Mouse (Mus musculus) brain, embryonic 14.5 days (tissue): ENCODE data around the gene Atrip.

Experiments used
- CTCF ChIP-seq: fragments of 200-500 bp; IDR thresholded peaks from 2 replicates; pipeline ENCODE4 v1.5.1; 2012; ENCODE audit warnings: inconsistent platforms, mild to moderate bottlenecking, moderate library complexity, borderline replicate concordance; ENCODE audit not compliant: insufficient read depth, insufficient read length; ENCODE audit errors: extremely low read depth
- POLR2A ChIP-seq: fragments of 200-500 bp; IDR thresholded peaks from 2 replicates; pipeline ENCODE4 v1.6.1; 2012; ENCODE audit warnings: mild to moderate bottlenecking, inconsistent platforms, borderline replicate concordance; ENCODE audit not compliant: poor library complexity, insufficient read depth, insufficient read length, severe bottlenecking; ENCODE audit errors: extremely low read depth

DNA sequence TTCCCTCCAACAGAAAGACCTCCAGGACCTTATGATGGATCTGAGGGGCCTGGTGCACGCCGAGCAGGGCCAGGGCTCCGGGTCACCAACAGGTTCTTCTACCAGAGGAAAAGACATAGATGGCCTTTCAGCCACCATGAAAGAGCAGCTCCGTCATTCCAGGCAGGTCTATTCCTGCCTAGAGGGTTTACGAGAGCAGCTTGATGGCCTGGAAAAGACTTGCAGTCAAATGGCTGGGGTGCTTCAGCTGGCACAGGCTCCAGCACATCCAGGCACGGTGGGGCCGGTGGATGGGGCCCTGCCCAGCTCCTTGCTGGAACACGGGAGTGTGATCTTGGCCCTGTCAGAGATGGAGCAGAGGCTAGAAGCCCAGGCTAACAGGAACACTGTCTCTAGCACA, 17.9 kb upstream of the Atrip start:
- TF ChIP-seq CTCF (no peak), POLR2A (no peak)
